Mouse (Mus musculus) heart, embryonic 14.5 days (tissue): ENCODE measurements around the gene Clic4. TPM values are rescaled to one million over a fixed set of nuclear protein-coding genes. Genes with fewer than 3 reads are reported as not detected.

Source experiments
- ATAC-seq: fragments of 200-750 bp; cut with Nextera tagmentation; 2 replicates; pipeline ENCODE4 v1.8.0; 2017; ENCODE audit warnings: low read depth, moderate TSS enrichment; ENCODE audit not compliant: insufficient number of reproducible peaks, insufficient read depth, low FRiP score
- H3K27ac ChIP-seq, 2 experiments: fragments of 200-500 bp in 1 of 2; fragments of 300-500 bp in 1 of 2; sonication (generic) in 1 of 2; replicated peaks in 1 of 2; 2 replicates each; pipeline ENCODE4 v1.5.1; 2012 to 2014; ENCODE audit warnings: low read depth in 2 of 2, low read length in 2 of 2, control low read depth in 1 of 2, mild to moderate bottlenecking in 1 of 2, mixed read lengths in 1 of 2; ENCODE audit not compliant: control insufficient read depth in 1 of 2, insufficient read depth in 1 of 2
- H3K27me3 ChIP-seq: fragments of 300-500 bp; sonication (generic); 2 replicates; pipeline ENCODE4 v1.6.1; 2014; ENCODE audit warnings: mild to moderate bottlenecking, low read length, control low read depth; ENCODE audit not compliant: control insufficient read depth, insufficient read depth
- H3K36me3 ChIP-seq: fragments of 300-500 bp; sonication (generic); 2 replicates; pipeline ENCODE4 v1.6.1; 2014; ENCODE audit warnings: mild to moderate bottlenecking, control low read depth, low read length, mixed read lengths; ENCODE audit not compliant: control insufficient read depth, insufficient read depth
- H3K4me1 ChIP-seq, 2 experiments: fragments of 200-500 bp in 1 of 2; fragments of 300-500 bp in 1 of 2; sonication (generic) in 1 of 2; 2 replicates each; pipeline ENCODE4 v1.6.1; 2012 to 2014; ENCODE audit warnings: low read length in 2 of 2, control low read depth in 1 of 2, mixed read lengths in 1 of 2; ENCODE audit not compliant: control insufficient read depth in 2 of 2, insufficient read depth in 2 of 2
- H3K4me2 ChIP-seq: fragments of 300-500 bp; sonication (generic); 2 replicates; pipeline ENCODE4 v1.6.1; 2014; ENCODE audit warnings: mild to moderate bottlenecking, low read length
- H3K4me3 ChIP-seq, 2 experiments: fragments of 200-500 bp in 1 of 2; fragments of 300-500 bp in 1 of 2; sonication (generic) in 1 of 2; 2 replicates each; pipeline ENCODE4 v1.5.1; 2012 to 2014; ENCODE audit warnings: low read length in 2 of 2, mild to moderate bottlenecking in 2 of 2, control low read depth in 1 of 2, low read depth in 1 of 2, moderate library complexity in 1 of 2; ENCODE audit not compliant: control insufficient read depth in 1 of 2, insufficient read depth in 1 of 2
- H3K9ac ChIP-seq: fragments of 300-500 bp; sonication (generic); 2 replicates; pipeline ENCODE4 v1.6.1; 2014; ENCODE audit warnings: mild to moderate bottlenecking, low read length
- H3K9me3 ChIP-seq: fragments of 300-500 bp; sonication (generic); 2 replicates; pipeline ENCODE4 v1.6.1; 2016; ENCODE audit warnings: low read length, control low read depth; ENCODE audit not compliant: control insufficient read depth
- WGBS: fragments of 180-500 bp; shearing (Covaris S2); extraction: QIAGEN DNeasy Blood & Tissue Kit; methylation state at CpG from one replicate; pipeline ENCODE4 v1.1.7; 2014; 5-methylcytosine and 5-hydroxymethylcytosine counted together
- polyA plus RNA-seq: library from polyadenylated mRNA; unstranded; fragments of >200 nt; fragmentation: Nextera tagmentation; extraction: Ambion mirVana; gene quantifications from 2 replicates; pipeline ENCODE4 v1.2.1, GENCODE M21; 2014

Clic4 gene
- polyA plus RNA-seq, 1 experiment from 2014 or later: 181 TPM

- Histone ChIP-seq H3K9me3 (no peaks in the 10 kb centered on the region), H3K27ac (peak overlapping the region in 1 of 2 experiments; percentile 57; a peak in 2 of 4 replicates), H3K27me3 (no peaks in the 10 kb centered on the region), H3K36me3 (no peaks in the 10 kb centered on the region), H3K4me1 (peaks cover 14 to 19% of the 10 kb centered on the region in 2 experiments), H3K4me3 (no peak overlapping the region), H3K9ac (peak overlapping the region; percentile 41; the same call in 1 of the 2 replicates), H3K4me2 (peak overlapping the region; percentile 40)
- 9% methylated on average over 12 of the region's 12 CpGs for WGBS
- peak; percentile 10; the same call in 1 of the 2 replicates for ATAC-seq
Measured at GRCm38 (mm10) chr4:135292477-135293089, 20.0 kb upstream of the Clic4 start.

- no peak overlapping the region for H3K4me3 ChIP-seq
- no peaks in the 10 kb centered on the region for H3K27me3 ChIP-seq
- 23% methylated on average over 6 of the region's 6 CpGs for WGBS
- no peaks in the 10 kb centered on the region for H3K36me3 ChIP-seq
- no peak for ATAC-seq
- peak overlapping the region; percentile 40; the same call in 1 of the 2 replicates for H3K4me2 ChIP-seq
- H3K9ac ChIP-seq: no peak overlapping the region; the same call in 1 of the 2 replicates
- no peaks in the 10 kb centered on the region for H3K9me3 ChIP-seq
- H3K27ac ChIP-seq: peak overlapping the region; percentile 32 to 57; a peak in 2 of 4 replicates
- peaks cover 20% of the 10 kb centered on the region in 2 experiments for H3K4me1 ChIP-seq
Measured at GRCm38 (mm10) chr4:135291841-135292240, 19.2 kb upstream of the Clic4 start.

- ATAC-seq: no peak
- no peak overlapping the region for H3K27ac ChIP-seq
- no peak overlapping the region for H3K4me2 ChIP-seq
- H3K9ac ChIP-seq: no peak overlapping the region
- 87% methylated on average over 8 of the region's 8 CpGs for WGBS
- H3K9me3 ChIP-seq: no peaks in the 10 kb centered on the region
- H3K36me3 ChIP-seq: no peaks in the 10 kb centered on the region
- H3K4me3 ChIP-seq: no peak overlapping the region
- no peaks in the 10 kb centered on the region for H3K27me3 ChIP-seq
- H3K4me1 ChIP-seq: peaks cover 26% of the 10 kb centered on the region in 2 experiments
Measured at GRCm38 (mm10) chr4:135291199-135291598, 18.6 kb upstream of the Clic4 start.

DNA sequence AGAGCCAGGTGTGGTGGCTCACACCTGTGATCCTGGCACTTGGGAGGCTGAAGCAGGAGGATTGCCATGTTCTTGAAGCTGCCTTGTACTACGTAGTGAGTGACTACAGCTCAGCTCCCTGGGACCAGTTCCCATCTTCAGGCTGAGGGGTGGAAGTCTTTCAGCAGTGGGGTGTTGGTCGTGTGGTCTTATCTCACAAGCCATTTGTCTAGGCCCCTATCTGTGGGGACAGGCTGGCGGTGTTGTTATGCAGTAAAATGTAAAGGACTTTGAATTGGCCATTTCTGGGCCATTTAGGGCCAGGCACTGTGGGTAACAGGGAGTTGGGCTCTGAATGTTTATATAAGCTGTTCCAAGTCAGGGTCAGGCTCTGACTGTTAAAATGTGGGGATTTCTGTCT lies 15.4 kb upstream of the Clic4 start:
- ATAC-seq: no peak
- Histone ChIP-seq H3K9me3 (no peaks in the 10 kb centered on the region), H3K27me3 (no peaks in the 10 kb centered on the region), H3K36me3 (no peaks in the 10 kb centered on the region), H3K9ac (no peak overlapping the region), H3K27ac (no peak overlapping the region), H3K4me2 (no peak overlapping the region), H3K4me3 (no peak overlapping the region), H3K4me1 (peaks cover 29 to 31% of the 10 kb centered on the region in 2 experiments)
- 66% methylated on average over 3 of the region's 3 CpGs for WGBS

- Histone ChIP-seq H3K36me3 (no peaks in the 10 kb centered on the region), H3K4me2 (peak overlapping the region; percentile 59), H3K27me3 (no peaks in the 10 kb centered on the region), H3K4me1 (peaks cover 22 to 26% of the 10 kb centered on the region in 2 experiments), H3K9ac (peak overlapping the region; percentile 67), H3K4me3 (peak overlapping the region; percentile 17 to 41), H3K27ac (peak overlapping the region; percentile 75 to 85), H3K9me3 (no peaks in the 10 kb centered on the region)
- peak; percentile 45 for ATAC-seq
- WGBS: 2% methylated on average over 16 of the region's 16 CpGs
Measured at GRCm38 (mm10) chr4:135286833-135287395, 14.3 kb upstream of the Clic4 start.

- H3K4me1 ChIP-seq: peaks cover 16 to 20% of the 10 kb centered on the region in 2 experiments
- no peaks in the 10 kb centered on the region for H3K9me3 ChIP-seq
- H3K4me3 ChIP-seq: no peak overlapping the region
- H3K4me2 ChIP-seq: no peak overlapping the region
- H3K9ac ChIP-seq: no peak overlapping the region; the same call in 1 of the 2 replicates
- no peaks in the 10 kb centered on the region for H3K36me3 ChIP-seq
- peak overlapping the region; percentile 75 to 85 for H3K27ac ChIP-seq
- no peaks in the 10 kb centered on the region for H3K27me3 ChIP-seq
- no peak for ATAC-seq
- WGBS: 56% methylated on average over 12 of the region's 12 CpGs
Measured at GRCm38 (mm10) chr4:135286033-135286622, 13.5 kb upstream of the Clic4 start.

DNA sequence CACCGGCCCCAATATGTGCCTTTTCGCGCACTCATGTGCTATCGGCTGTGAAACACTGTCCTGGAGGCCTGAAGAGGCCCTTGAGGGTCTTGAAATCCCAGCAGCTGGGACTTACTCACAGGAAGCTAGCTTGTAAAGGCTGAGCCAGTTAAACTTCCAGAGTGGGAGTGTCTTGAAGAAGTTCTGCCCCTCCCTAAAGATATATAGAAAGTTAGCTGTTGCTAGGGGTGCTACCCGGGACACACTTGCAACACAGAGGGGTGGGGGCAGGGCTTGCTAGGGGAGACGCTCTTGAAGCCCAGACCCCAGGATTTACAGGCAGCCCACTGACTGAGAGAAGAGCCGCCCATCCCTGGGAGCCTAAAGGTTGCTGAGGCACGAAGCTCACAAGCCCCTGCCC lies 12.8 kb upstream of the Clic4 start:
- no peak for ATAC-seq
- H3K4me1 ChIP-seq: peaks cover 16 to 20% of the 10 kb centered on the region in 2 experiments

More for the DNA sequence above, 12.8 kb upstream of the Clic4 start:
- H3K4me3 ChIP-seq: no peak overlapping the region
- 56% methylated on average over 8 of the region's 8 CpGs for WGBS
- no peak overlapping the region for H3K4me2 ChIP-seq
- no peaks in the 10 kb centered on the region for H3K36me3 ChIP-seq
- no peaks in the 10 kb centered on the region for H3K9me3 ChIP-seq
- no peak overlapping the region for H3K27ac ChIP-seq
- no peak overlapping the region for H3K9ac ChIP-seq
- no peaks in the 10 kb centered on the region for H3K27me3 ChIP-seq
